Mouse (Mus musculus) lung, embryonic 16.5 days (tissue): ENCODE data around the gene Cnot2. TPM values are rescaled to one million over a fixed set of nuclear protein-coding genes. Genes with fewer than 3 reads are reported as not detected.

Source experiments
- ATAC-seq: fragments of 200-750 bp; cut with Nextera tagmentation; 2 replicates; pipeline ENCODE4 v1.8.0; 2017; ENCODE audit warnings: low read depth, mild to moderate bottlenecking, moderate library complexity
- H3K27ac ChIP-seq: fragments of 300-500 bp; sonication (generic); 2 replicates; pipeline ENCODE4 v1.5.1; 2014; ENCODE audit warnings: mild to moderate bottlenecking, control low read depth, low read length
- H3K27me3 ChIP-seq: fragments of 300-500 bp; sonication (generic); 2 replicates; pipeline ENCODE4 v1.6.1; 2014; ENCODE audit warnings: low read depth, low read length, mixed read lengths; ENCODE audit not compliant: control insufficient read depth, insufficient read depth
- H3K36me3 ChIP-seq: fragments of 300-500 bp; sonication (generic); 2 replicates; pipeline ENCODE4 v1.6.1; 2014; ENCODE audit warnings: low read length; ENCODE audit not compliant: control insufficient read depth, insufficient read depth
- H3K4me1 ChIP-seq: fragments of 300-500 bp; sonication (generic); replicated peaks from 2 replicates; pipeline ENCODE4 v1.6.1; 2014; ENCODE audit warnings: low read length, mixed read lengths; ENCODE audit not compliant: control insufficient read depth, insufficient read depth
- H3K4me2 ChIP-seq: fragments of 300-500 bp; sonication (generic); 2 replicates; pipeline ENCODE4 v1.6.1; 2014; ENCODE audit warnings: low read depth, low read length, control low read depth
- H3K4me3 ChIP-seq: fragments of 300-500 bp; sonication (generic); 2 replicates; pipeline ENCODE4 v1.5.1; 2014; ENCODE audit warnings: mild to moderate bottlenecking, low read length, control low read depth
- H3K9ac ChIP-seq: fragments of 300-500 bp; sonication (generic); 2 replicates; pipeline ENCODE4 v1.6.1; 2014; ENCODE audit warnings: low read length, control low read depth
- H3K9me3 ChIP-seq: fragments of 300-500 bp; sonication (generic); 2 replicates; pipeline ENCODE4 v1.6.1; 2016; ENCODE audit warnings: low read length; ENCODE audit not compliant: control insufficient read depth
- WGBS: fragments of 180-500 bp; shearing (Covaris S2); extraction: QIAGEN DNeasy Blood & Tissue Kit; methylation state at CpG from one replicate; pipeline ENCODE4 v1.1.7; 2014; 5-methylcytosine and 5-hydroxymethylcytosine counted together
- polyA plus RNA-seq: library from polyadenylated mRNA; unstranded; fragments of >200 nt; fragmentation: Nextera tagmentation; extraction: Ambion mirVana; gene quantifications from 2 replicates; pipeline ENCODE4 v1.2.1, GENCODE M21; 2015

Gene Cnot2
- polyA plus RNA-seq, 1 experiment from 2014 or later, result 100 TPM

DNA sequence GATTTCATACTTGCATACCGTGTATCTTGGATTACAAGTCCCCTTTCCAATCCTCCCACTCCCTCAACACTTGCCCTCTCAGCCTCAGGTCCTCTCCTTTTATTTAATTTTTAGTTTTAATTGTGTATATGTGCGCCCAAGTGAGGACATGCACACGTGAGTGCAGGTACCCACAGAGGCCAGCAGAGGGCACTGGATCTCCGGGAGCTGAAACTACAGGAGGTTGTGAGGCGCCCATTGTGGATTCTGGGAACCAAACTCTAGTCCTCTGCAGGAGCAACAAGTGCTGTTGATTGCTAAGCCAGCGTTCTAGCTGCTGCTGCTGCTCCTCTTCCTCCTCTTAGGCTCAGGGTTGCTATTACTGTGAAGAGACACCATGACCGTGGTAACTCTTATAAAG is 128.5 kb downstream of the Cnot2 start:
- Histone ChIP-seq H3K27ac (no peak overlapping the region), H3K4me3 (no peak overlapping the region), H3K9me3 (no peaks in the 10 kb centered on the region), H3K4me2 (no peak overlapping the region), H3K36me3 (no peaks in the 10 kb centered on the region), H3K27me3 (no peaks in the 10 kb centered on the region), H3K4me1 (no peaks in the 10 kb centered on the region), H3K9ac (no peak overlapping the region)
- WGBS, result 91% methylated on average over 7 of the region's 7 CpGs
- ATAC-seq, result no peak

DNA sequence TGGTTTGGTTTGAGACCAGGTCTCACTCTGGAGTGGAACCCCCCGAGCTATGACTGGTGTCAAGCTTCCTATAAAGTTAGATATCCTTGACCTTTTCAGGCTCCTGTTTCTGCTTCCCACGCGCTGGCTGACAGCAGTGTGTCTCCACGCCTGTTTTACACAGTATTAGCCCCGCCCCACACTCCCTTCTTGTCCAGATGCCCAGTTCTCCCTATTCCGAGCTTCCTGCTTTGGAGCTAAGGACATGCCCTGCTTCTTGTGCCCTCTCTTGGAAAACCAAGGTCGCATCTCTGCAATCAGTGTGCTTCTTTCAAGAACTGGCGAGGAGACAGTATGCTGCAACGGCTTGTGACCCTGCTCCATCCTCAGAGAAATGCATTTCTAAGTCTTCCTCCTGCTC is 130.7 kb downstream of the Cnot2 start:
- no peak for ATAC-seq
- WGBS, result 62% methylated on average over 9 of the region's 9 CpGs
- Histone ChIP-seq H3K4me1 (no peaks in the 10 kb centered on the region), H3K4me3 (no peak overlapping the region), H3K36me3 (no peaks in the 10 kb centered on the region), H3K27ac (no peak overlapping the region), H3K9ac (no peak overlapping the region), H3K4me2 (no peak overlapping the region), H3K9me3 (no peaks in the 10 kb centered on the region), H3K27me3 (no peaks in the 10 kb centered on the region)

DNA sequence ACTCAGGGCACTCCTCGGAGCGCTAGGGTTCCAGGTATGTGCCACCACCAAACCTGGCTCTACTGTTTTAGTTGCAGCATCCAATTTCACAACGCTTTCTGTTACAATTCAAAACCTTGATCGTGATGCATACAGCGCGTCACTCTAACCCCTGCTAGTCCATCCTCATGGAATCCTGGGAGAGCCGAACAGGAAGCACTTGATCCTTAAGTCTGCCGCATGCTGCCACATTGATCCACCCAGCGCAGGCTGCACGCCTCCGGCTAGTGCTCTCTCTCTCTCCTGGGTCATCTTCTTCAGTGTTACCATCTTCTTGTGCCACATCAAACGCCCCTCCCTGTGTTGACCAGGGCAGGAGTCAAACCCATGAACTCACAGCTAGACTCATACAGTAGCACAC is 133.1 kb downstream of the Cnot2 start:
- no peaks in the 10 kb centered on the region for H3K4me1 ChIP-seq
- H3K4me2 ChIP-seq, result no peak overlapping the region
- no peak overlapping the region for H3K27ac ChIP-seq
- 91% methylated on average over 12 of the region's 12 CpGs for WGBS
- H3K9ac ChIP-seq, result no peak overlapping the region
- no peaks in the 10 kb centered on the region for H3K36me3 ChIP-seq
- no peaks in the 10 kb centered on the region for H3K9me3 ChIP-seq
- H3K4me3 ChIP-seq, result no peak overlapping the region
- no peaks in the 10 kb centered on the region for H3K27me3 ChIP-seq
- no peak for ATAC-seq

DNA sequence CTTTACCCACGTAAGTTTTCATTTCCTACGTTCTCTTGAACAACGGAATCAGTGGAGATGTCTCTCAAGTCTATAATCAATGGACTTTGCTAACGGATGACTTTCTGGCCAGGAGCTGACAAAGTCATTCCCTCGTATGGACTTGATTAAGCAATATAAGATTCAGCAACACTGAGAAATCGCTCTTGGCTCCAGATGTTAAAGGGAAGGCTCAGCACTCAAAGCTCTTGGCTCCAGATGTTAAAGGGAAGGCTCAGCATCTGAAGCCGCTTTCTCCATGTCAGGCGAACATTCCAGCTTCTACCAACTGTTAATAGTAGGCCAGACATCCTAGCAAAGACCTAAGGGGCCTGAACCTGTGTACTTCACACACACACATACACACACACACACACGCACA is 134.1 kb downstream of the Cnot2 start:
- Histone ChIP-seq H3K4me3 (no peak overlapping the region), H3K9me3 (no peaks in the 10 kb centered on the region), H3K4me1 (no peaks in the 10 kb centered on the region), H3K27ac (no peak overlapping the region), H3K4me2 (no peak overlapping the region), H3K36me3 (no peaks in the 10 kb centered on the region), H3K27me3 (no peaks in the 10 kb centered on the region), H3K9ac (no peak overlapping the region)
- WGBS, result 77% methylated on average over 9 of the region's 9 CpGs
- no peak for ATAC-seq

DNA sequence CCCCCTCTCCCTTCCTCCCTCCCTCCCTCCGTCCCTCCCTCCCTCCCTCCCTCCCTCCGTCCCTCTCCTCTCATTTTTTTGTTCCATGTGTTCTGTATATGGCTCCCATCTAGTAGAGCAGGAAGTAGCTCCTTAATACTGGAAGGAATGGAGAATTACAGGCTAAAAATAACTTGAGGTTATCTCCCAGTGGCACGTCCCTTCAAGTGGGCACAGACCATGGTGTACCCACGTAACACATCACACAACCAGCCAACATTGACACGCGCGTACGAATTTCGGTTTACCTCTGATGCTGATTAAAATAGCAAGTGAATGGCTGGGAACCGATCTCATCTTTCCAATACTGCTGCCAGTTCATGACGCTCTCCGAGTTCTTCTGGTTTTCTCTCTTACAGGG is 135.3 kb downstream of the Cnot2 start:
- no peaks in the 10 kb centered on the region for H3K9me3 ChIP-seq
- no peaks in the 10 kb centered on the region for H3K27me3 ChIP-seq
- H3K4me1 ChIP-seq, result no peaks in the 10 kb centered on the region
- 91% methylated on average over 10 of the region's 12 CpGs for WGBS
- H3K4me2 ChIP-seq, result no peak overlapping the region
- no peaks in the 10 kb centered on the region for H3K36me3 ChIP-seq
- no peak overlapping the region for H3K27ac ChIP-seq
- H3K4me3 ChIP-seq, result no peak overlapping the region
- ATAC-seq, result no peak
- H3K9ac ChIP-seq, result no peak overlapping the region

DNA sequence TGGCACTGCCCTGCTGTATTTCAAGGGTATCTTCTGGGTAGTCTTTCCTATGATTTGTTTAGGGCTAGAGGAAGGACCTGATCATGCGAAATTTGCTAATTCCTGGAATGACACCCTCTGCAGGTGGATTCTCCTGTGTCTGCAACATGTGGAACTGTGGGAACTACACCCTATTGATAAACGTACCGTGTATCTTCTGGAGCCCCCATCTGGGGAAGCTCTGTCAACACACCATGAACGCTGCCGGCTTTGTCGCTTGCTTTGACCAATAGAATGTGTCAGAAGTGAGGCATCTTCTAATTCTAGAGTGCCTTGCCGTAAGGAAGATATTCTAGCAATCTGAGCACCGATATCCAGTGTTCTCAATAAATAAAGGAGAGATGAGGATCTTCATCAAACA is 136.5 kb downstream of the Cnot2 start:
- Histone ChIP-seq H3K27ac (no peak overlapping the region), H3K36me3 (no peaks in the 10 kb centered on the region), H3K4me1 (no peaks in the 10 kb centered on the region), H3K27me3 (no peaks in the 10 kb centered on the region), H3K4me2 (no peak overlapping the region), H3K9me3 (no peaks in the 10 kb centered on the region), H3K9ac (no peak overlapping the region), H3K4me3 (no peak overlapping the region)
- ATAC-seq, result no peak
- 88% methylated on average over 8 of the region's 8 CpGs for WGBS

DNA sequence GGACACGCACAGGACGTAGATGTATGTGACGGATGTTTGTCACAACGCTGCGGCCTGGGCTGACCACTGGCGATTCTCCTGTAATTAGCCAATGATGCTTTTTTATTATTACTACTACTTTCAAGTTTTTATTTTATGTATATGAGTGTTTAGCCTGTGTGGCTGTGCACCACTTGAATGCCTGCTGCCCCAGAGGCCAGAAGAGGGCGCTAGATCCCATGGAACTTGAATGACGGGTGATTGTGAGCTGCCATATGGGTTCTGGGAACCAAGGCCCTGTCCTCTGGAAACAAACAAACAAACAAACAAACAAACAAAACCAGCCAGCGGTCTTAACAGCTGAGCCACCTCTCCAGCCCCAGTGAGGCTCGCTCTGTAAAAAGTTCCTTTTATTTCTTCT is 136.9 kb downstream of the Cnot2 start:
- 91% methylated on average over 10 of the region's 10 CpGs for WGBS
- H3K9me3 ChIP-seq, result no peaks in the 10 kb centered on the region
- H3K4me3 ChIP-seq, result no peak overlapping the region
- H3K9ac ChIP-seq, result no peak overlapping the region
- no peaks in the 10 kb centered on the region for H3K27me3 ChIP-seq
- H3K36me3 ChIP-seq, result no peaks in the 10 kb centered on the region
- no peak for ATAC-seq
- no peak overlapping the region for H3K4me2 ChIP-seq
- no peak overlapping the region for H3K27ac ChIP-seq
- no peaks in the 10 kb centered on the region for H3K4me1 ChIP-seq

DNA sequence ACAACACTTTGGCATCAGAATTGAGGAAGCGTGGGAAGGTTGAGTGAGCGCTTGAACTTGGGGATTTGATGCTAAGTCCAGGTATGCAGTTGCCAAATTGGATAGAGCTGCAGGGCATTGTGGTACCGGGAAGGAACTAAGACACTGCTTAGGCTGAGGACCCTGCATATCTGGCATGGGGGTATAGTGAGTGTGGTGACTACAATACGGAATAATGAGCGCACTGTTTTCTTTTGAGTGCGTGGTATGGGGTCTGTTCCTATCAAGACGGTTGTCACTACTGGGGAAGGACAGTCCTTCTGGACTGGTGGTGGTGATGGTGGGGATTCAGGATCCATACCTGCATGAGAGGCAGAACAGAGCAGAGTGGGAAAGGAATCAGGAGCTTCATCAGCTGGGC is 140.4 kb downstream of the Cnot2 start:
- Histone ChIP-seq H3K36me3 (no peaks in the 10 kb centered on the region), H3K27ac (no peak overlapping the region), H3K4me2 (no peak overlapping the region), H3K4me1 (no peaks in the 10 kb centered on the region), H3K9me3 (0 out of 2 replicates have a peak, but pooled peaks cover 3% of the 10 kb centered on the region), H3K9ac (no peak overlapping the region), H3K4me3 (no peak overlapping the region), H3K27me3 (no peaks in the 10 kb centered on the region)
- ATAC-seq, result no peak
- WGBS, result 93% methylated on average over 7 of the region's 7 CpGs

DNA sequence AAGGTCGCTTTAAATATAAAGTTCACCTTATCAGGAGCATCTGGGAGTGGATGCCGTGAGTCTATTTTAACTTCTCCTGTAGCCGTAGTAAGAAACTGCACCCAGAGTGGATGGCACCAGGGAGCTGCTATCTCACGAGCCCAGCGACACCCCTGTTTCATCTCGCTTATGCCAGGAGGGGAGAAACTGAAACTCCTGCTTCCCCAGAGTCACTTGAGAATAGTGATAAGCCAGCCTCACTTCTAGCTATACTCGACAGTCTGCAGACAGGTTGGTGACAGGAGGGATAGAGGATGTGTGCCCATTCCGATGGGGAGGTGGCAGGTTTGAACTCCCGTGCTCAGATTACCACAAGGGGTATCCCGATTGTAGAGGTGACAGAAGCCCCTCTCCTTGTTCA is 141.2 kb downstream of the Cnot2 start:
- Histone ChIP-seq H3K4me2 (no peak overlapping the region), H3K4me1 (no peaks in the 10 kb centered on the region), H3K9ac (no peak overlapping the region), H3K9me3 (0 out of 2 replicates have a peak, but pooled peaks cover 3% of the 10 kb centered on the region), H3K36me3 (no peaks in the 10 kb centered on the region), H3K4me3 (no peak overlapping the region), H3K27me3 (no peaks in the 10 kb centered on the region), H3K27ac (no peak overlapping the region)
- ATAC-seq, result no peak
- WGBS, result 81% methylated on average over 10 of the region's 10 CpGs

DNA sequence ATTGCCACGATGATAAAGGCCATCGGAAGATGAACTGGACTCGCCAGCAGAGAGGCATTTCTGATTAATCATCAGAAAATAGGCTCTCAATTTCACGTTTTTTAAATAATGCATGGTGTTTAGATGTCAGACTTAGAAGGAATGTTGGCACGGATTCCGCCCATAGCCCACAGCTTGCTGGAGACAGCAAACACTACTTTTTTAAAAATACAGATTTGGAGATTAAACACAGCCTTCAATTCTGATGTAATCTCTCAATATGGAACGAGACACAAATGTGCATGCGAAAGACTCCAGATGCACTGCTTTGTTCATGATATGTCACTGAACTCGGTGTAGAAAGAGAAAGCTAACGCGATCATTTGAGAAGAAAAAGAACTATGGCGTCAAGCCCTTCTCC is 145.9 kb downstream of the Cnot2 start:
- Histone ChIP-seq H3K4me2 (no peak overlapping the region), H3K9me3 (0 out of 2 replicates have a peak, but pooled peaks cover 3% of the 10 kb centered on the region), H3K9ac (no peak overlapping the region), H3K36me3 (no peaks in the 10 kb centered on the region), H3K4me3 (no peak overlapping the region), H3K27me3 (no peaks in the 10 kb centered on the region), H3K27ac (no peak overlapping the region), H3K4me1 (0 out of 2 replicates have a peak, but pooled peaks cover 2% of the 10 kb centered on the region)
- ATAC-seq, result no peak
- 72% methylated on average over 12 of the region's 12 CpGs for WGBS
